In the genomic region with DNA sequence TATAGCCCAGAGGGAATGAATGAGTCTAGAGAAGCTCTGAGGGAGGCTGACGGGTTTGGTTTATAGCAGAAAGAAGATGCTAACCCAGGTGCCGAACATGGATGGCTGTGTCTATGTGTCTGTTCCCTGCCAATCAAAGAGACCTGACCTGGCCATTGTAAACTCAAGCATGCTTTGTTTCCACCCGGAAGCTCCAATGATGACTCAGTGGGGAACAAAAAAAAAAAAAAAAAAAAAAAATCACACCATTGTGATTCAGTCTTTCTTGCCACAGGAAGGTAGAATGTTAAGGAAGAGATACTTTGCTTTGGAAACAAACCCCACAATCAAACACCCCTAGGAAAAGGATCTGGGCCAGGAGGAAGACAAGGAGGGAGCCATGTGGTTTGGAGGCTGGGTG, we compare ENCODE assay signal across 28 mouse cellular contexts.
DNase-seq lines count a peak whose midpoint lies in the region; ATAC-seq and TF ChIP-seq lines count a peak whose summit lies in the region.
"Had no signal": no experiment of that assay in that cellular context is flagged by ENCODE, and none has a peak within 500 bp of the region (broad histone marks: within the 10 kb centered on the region; RNA-seq: fewer than 3 reads in every experiment).

No protein-coding gene starts in this region.

- in situ Hi-C loops in CH12.LX (cut with MboI; ENCODE audit: low pct_ligation_motif_present, low pct_unique_long_range_greater_than_20kb, low sequenced_read_pairs) = loop anchor here (10.0 to 25.0 kb wide), 2 partner anchors 88 to 416 kb away; no protein-coding TSS in a partner anchor

- 0 out of 2 replicates have a peak overlapping the region, but pooled peaks have one; percentile 30 for H3K27ac ChIP-seq in lung, embryonic 14.5 days (ENCODE audit: low read depth)
- no peak overlapping the region for H3K27ac ChIP-seq in CH12.LX (ENCODE audit: insufficient read depth, low read depth)
- H3K27ac ChIP-seq: embryonic facial prominence, embryonic 13.5 days; forebrain, embryonic 10.5 days; forebrain, embryonic 15.5 days; heart, embryonic 15.5 days; hindbrain, embryonic 13.5 days; limb, embryonic 13.5 days; macrophage; midbrain, embryonic 13.5 days had no signal

- no peak for TF ChIP-seq CTCF in lung, embryonic 14.5 days (IDR thresholded peaks at IDR 0.05; ENCODE audit: low read depth)
- no peak for TF ChIP-seq CTCF in CH12.LX (conservative IDR thresholded peaks at IDR 0.05 in 1 of 2, IDR thresholded peaks at IDR 0.05 in 1 of 2; ENCODE audit: low read depth in 2 of 2, low read length in 2 of 2)

- no peak for TF ChIP-seq RAD21 in CH12.LX (IDR thresholded peaks at IDR 0.05; ENCODE audit: low read depth, low read length)

- H3K9me3 ChIP-seq in lung, embryonic 14.5 days (ENCODE audit: low read depth, low read length) = no peaks in the 10 kb centered on the region
- no peaks in the 10 kb centered on the region for H3K9me3 ChIP-seq in CH12.LX (replicated peaks; ENCODE audit: low read length)
- H3K9me3 ChIP-seq: embryonic facial prominence, embryonic 13.5 days; forebrain, embryonic 10.5 days; forebrain, embryonic 15.5 days; heart, embryonic 15.5 days; hindbrain, embryonic 13.5 days; limb, embryonic 13.5 days; midbrain, embryonic 13.5 days had no signal

- H3K27me3 ChIP-seq in lung, embryonic 14.5 days (ENCODE audit: insufficient read depth, low read length) = no peaks in the 10 kb centered on the region
- no peaks in the 10 kb centered on the region for H3K27me3 ChIP-seq in CH12.LX (replicated peaks)
- H3K27me3 ChIP-seq: embryonic facial prominence, embryonic 13.5 days; forebrain, embryonic 15.5 days; heart, embryonic 15.5 days; hindbrain, embryonic 13.5 days; limb, embryonic 13.5 days; midbrain, embryonic 13.5 days had no signal

- TF ChIP-seq POLR2A in CH12.LX (IDR thresholded peaks at IDR 0.05; ENCODE audit: low read depth, low read length) = no peak

- WGBS in lung, embryonic 14.5 days = 75% methylated on average over 3 of the region's 3 CpGs

- H3K4me2 ChIP-seq in lung, embryonic 14.5 days = no peak overlapping the region
- no peak overlapping the region for H3K4me2 ChIP-seq in CH12.LX (ENCODE audit: insufficient read depth, low read depth, poor library complexity, severe bottlenecking)
- H3K4me2 ChIP-seq: embryonic facial prominence, embryonic 13.5 days; forebrain, embryonic 15.5 days; heart, embryonic 15.5 days; hindbrain, embryonic 13.5 days; limb, embryonic 13.5 days; liver, embryonic 11.5 days; midbrain, embryonic 13.5 days had no signal

- H3K4me1 ChIP-seq in lung, embryonic 14.5 days (ENCODE audit: insufficient read depth) = 0 out of 2 replicates have a peak, but pooled peaks cover 4% of the 10 kb centered on the region
- H3K4me1 ChIP-seq in CH12.LX (ENCODE audit: control insufficient read depth in 1 of 2, insufficient read depth in 2 of 2) = peaks cover 9 to 41% of the 10 kb centered on the region in 2 experiments
- H3K4me1 ChIP-seq: forebrain, embryonic 15.5 days had no signal

- H3K79me2 ChIP-seq in CH12.LX (replicated peaks; ENCODE audit: control insufficient read depth, extremely low read depth, insufficient read depth, poor library complexity, severe bottlenecking) = no peaks in the 10 kb centered on the region

- TF ChIP-seq EP300 in CH12.LX (IDR thresholded peaks at IDR 0.05; ENCODE audit: low read length) = no peak

- ATAC-seq in lung, embryonic 14.5 days (ENCODE audit: insufficient read depth) = no peak
- ATAC-seq: forebrain, embryonic 15.5 days; intestine, postnatal 0 days; midbrain, embryonic 13.5 days had no signal

- no peaks in the 10 kb centered on the region for H3K36me3 ChIP-seq in lung, embryonic 14.5 days (ENCODE audit: insufficient read depth)
- no peaks in the 10 kb centered on the region for H3K36me3 ChIP-seq in CH12.LX (replicated peaks in 1 of 2; ENCODE audit: control insufficient read depth in 1 of 2, insufficient read depth in 1 of 2, low read length in 1 of 2)
- H3K36me3 ChIP-seq: embryonic facial prominence, embryonic 13.5 days; forebrain, embryonic 10.5 days; forebrain, embryonic 15.5 days; heart, embryonic 15.5 days; hindbrain, embryonic 13.5 days; limb, embryonic 13.5 days; midbrain, embryonic 13.5 days had no signal

- no peak overlapping the region for H3K9ac ChIP-seq in lung, embryonic 14.5 days
- no peak overlapping the region for H3K9ac ChIP-seq in CH12.LX (ENCODE audit: insufficient read depth, low read depth)
- H3K9ac ChIP-seq: embryonic facial prominence, embryonic 13.5 days; forebrain, embryonic 15.5 days; heart, embryonic 15.5 days; hindbrain, embryonic 13.5 days; limb, embryonic 13.5 days; midbrain, embryonic 13.5 days had no signal

- no peak for DNase-seq in lung, embryonic 14.5 days
- DNase-seq in lung, postnatal 14 days = no peak
- DNase-seq in 3T3-L1 (ENCODE audit: low read depth, low spot score) (peak; percentile 34), CH12.LX (ENCODE audit: extremely low read depth) (no peak), ZHBTc4 (ENCODE audit: low read depth, low spot score) (peak; percentile 52)
- DNase-seq in spleen, adult 18-20 months = no peak
- DNase-seq in frontal cortex, postnatal 14 days (ENCODE audit: low spot score in 2 of 2) = no peak
- no peak for DNase-seq in urinary bladder, adult 18-20 months (ENCODE audit: low spot score in 2 of 2)
- DNase-seq: adrenal gland, postnatal 10 days; cerebellum, adult 11-12 months; cerebellum, postnatal 10 days; gastrocnemius, postnatal 10 days; heart, postnatal 4 days; kidney, adult 9 months; kidney, postnatal 10 days; retina, postnatal 1 day; right cerebral cortex, postnatal 14 days; thymus, postnatal 4 days had no signal

- no peak overlapping the region for H3K4me3 ChIP-seq in lung, embryonic 14.5 days (ENCODE audit: low read depth, low read length)
- no peak overlapping the region for H3K4me3 ChIP-seq in CH12.LX (replicated peaks in 1 of 3; ENCODE audit: low read depth in 2 of 3, low read length in 2 of 3, poor library complexity in 1 of 3)
- H3K4me3 ChIP-seq: embryonic facial prominence, embryonic 13.5 days; forebrain, embryonic 10.5 days; forebrain, embryonic 15.5 days; heart, embryonic 15.5 days; hindbrain, embryonic 13.5 days; limb, embryonic 13.5 days; midbrain, embryonic 13.5 days had no signal

- dilution Hi-C loops in CH12.LX (cut with MboI; ENCODE audit: extremely low pct_ligation_motif_present, extremely low pct_unique_long_range_greater_than_20kb, low sequenced_read_pairs) = no loop called here

TF ChIP-seq in CH12.LX, 34 proteins besides CTCF, POLR2A, EP300 and RAD21:
- no peak for TF ChIP-seq BHLHE40 (IDR thresholded peaks at IDR 0.05; ENCODE audit: low read depth, low read length)
- TF ChIP-seq ZNF384 (IDR thresholded peaks at IDR 0.05; ENCODE audit: low read depth, low read length) = peak; percentile 22; the same call in 1 of the 2 replicates
- no peak for TF ChIP-seq ZMIZ1 (IDR thresholded peaks at IDR 0.05; ENCODE audit: low read depth, low read length)
- no peak for TF ChIP-seq ZKSCAN1 (IDR thresholded peaks at IDR 0.05; ENCODE audit: borderline replicate concordance, low read depth, low read length)
- no peak for TF ChIP-seq ZC3H11A (IDR thresholded peaks at IDR 0.05; ENCODE audit: low read depth, low read length)
- no peak for TF ChIP-seq USF2 (conservative IDR thresholded peaks at IDR 0.05; ENCODE audit: low read depth, low read length)
- TF ChIP-seq MAZ (IDR thresholded peaks at IDR 0.05; ENCODE audit: low read depth, low read length) = no peak

Comparison
In these comparisons a context has a peak if more than half of its experiments do, and no peak if none do; other contexts are left out.
1. DNase-seq: peak in 3T3-L1 (single experiment) and ZHBTc4 (single experiment); none in lung, embryonic 14.5 days (single experiment), lung, postnatal 14 days (single experiment), CH12.LX (single experiment), spleen, adult 18-20 months (0 of 2), frontal cortex, postnatal 14 days (0 of 2) and urinary bladder, adult 18-20 months (0 of 2).